Comparison of ENCODE assay signal across 21 mouse cellular contexts in genomic region chr19:46905383-46905782, GRCm38 (mm10).
A peak's percentile ranks its signal among the peaks of the same experiment; 100 is the strongest.
DNase-seq lines count a peak whose midpoint lies in the region; ATAC-seq and TF ChIP-seq lines count a peak whose summit lies in the region.
"Had no signal": no experiment of that assay in that cellular context is flagged by ENCODE, and none has a peak within 500 bp of the region (broad histone marks: within the 10 kb centered on the region; RNA-seq: fewer than 3 reads in every experiment).

No protein-coding gene starts in this region.

- H3K9me3 ChIP-seq in liver, embryonic 11.5 days (ENCODE audit: control insufficient read depth, low read length) = no peaks in the 10 kb centered on the region
- H3K9me3 ChIP-seq in erythroblast, embryonic 14.5 days (ENCODE audit: control insufficient read depth, low read length) = no peaks in the 10 kb centered on the region
- no peaks in the 10 kb centered on the region for H3K9me3 ChIP-seq in liver, postnatal 0 days (ENCODE audit: low read length)
- no peaks in the 10 kb centered on the region for H3K9me3 ChIP-seq in forebrain, embryonic 13.5 days (replicated peaks)
- H3K9me3 ChIP-seq: kidney, embryonic 15.5 days; limb, embryonic 13.5 days had no signal

- no peak overlapping the region for H3K4me3 ChIP-seq in liver, embryonic 11.5 days (ENCODE audit: low read depth, low read length)
- H3K4me3 ChIP-seq in erythroblast, embryonic 14.5 days (replicated peaks) = peak overlapping the region; percentile 39
- H3K4me3 ChIP-seq in liver, postnatal 0 days (ENCODE audit: low read depth, low read length) = no peak overlapping the region
- no peak overlapping the region for H3K4me3 ChIP-seq in forebrain, embryonic 13.5 days
- H3K4me3 ChIP-seq: kidney, embryonic 15.5 days; limb, embryonic 13.5 days had no signal

- no peak for TF ChIP-seq CTCF in liver, postnatal 0 days (IDR thresholded peaks at IDR 0.05; ENCODE audit: low read depth)

- ATAC-seq in liver, embryonic 11.5 days (replicated peaks; ENCODE audit: low FRiP score) = peak; percentile 86
- ATAC-seq in liver, postnatal 0 days = peak; percentile 84
- ATAC-seq in forebrain, embryonic 13.5 days = no peak
- ATAC-seq: forebrain, embryonic 16.5 days; hindbrain, embryonic 16.5 days; intestine, postnatal 0 days; midbrain, embryonic 16.5 days; Patski had no signal

- peak overlapping the region; percentile 86 for H3K27ac ChIP-seq in liver, embryonic 11.5 days (ENCODE audit: low read depth, low read length)
- H3K27ac ChIP-seq in liver, postnatal 0 days (ENCODE audit: low read depth) = peak overlapping the region; percentile 82
- no peak overlapping the region for H3K27ac ChIP-seq in forebrain, embryonic 13.5 days
- H3K27ac ChIP-seq: kidney, embryonic 15.5 days; limb, embryonic 13.5 days had no signal

- no peaks in the 10 kb centered on the region for H3K27me3 ChIP-seq in liver, embryonic 11.5 days (replicated peaks; ENCODE audit: control insufficient read depth, insufficient read depth, low read length)
- no peaks in the 10 kb centered on the region for H3K27me3 ChIP-seq in erythroblast, embryonic 14.5 days (ENCODE audit: control insufficient read depth)
- H3K27me3 ChIP-seq in liver, postnatal 0 days (ENCODE audit: insufficient read depth, low read length) = no peaks in the 10 kb centered on the region
- H3K27me3 ChIP-seq in forebrain, embryonic 13.5 days = no peaks in the 10 kb centered on the region
- H3K27me3 ChIP-seq: kidney, embryonic 15.5 days; limb, embryonic 13.5 days; Patski had no signal

- H3K4me1 ChIP-seq in liver, embryonic 11.5 days (replicated peaks; ENCODE audit: control insufficient read depth, insufficient read depth, low read length) = peaks cover 38% of the 10 kb centered on the region
- H3K4me1 ChIP-seq in erythroblast, embryonic 14.5 days (ENCODE audit: control insufficient read depth) = peaks cover 87% of the 10 kb centered on the region
- H3K4me1 ChIP-seq in liver, postnatal 0 days (ENCODE audit: insufficient read depth) = peaks cover 47% of the 10 kb centered on the region
- H3K4me1 ChIP-seq in forebrain, embryonic 13.5 days = peaks cover 14% of the 10 kb centered on the region

- intact Hi-C loops in heart, postnatal 14 days (cut with DNase I) = no loop called here

- TF ChIP-seq EP300 in liver, postnatal 0 days (IDR thresholded peaks at IDR 0.05; ENCODE audit: low read depth) = peak; percentile 99

- peak overlapping the region; percentile 30 for H3K4me2 ChIP-seq in liver, embryonic 11.5 days
- H3K4me2 ChIP-seq in liver, postnatal 0 days (ENCODE audit: low read depth, low read length) = peak overlapping the region; percentile 59
- no peak overlapping the region for H3K4me2 ChIP-seq in forebrain, embryonic 13.5 days
- H3K4me2 ChIP-seq: kidney, embryonic 15.5 days; limb, embryonic 13.5 days had no signal

- H3K9ac ChIP-seq in liver, embryonic 11.5 days (ENCODE audit: low read depth, low read length) = no peak overlapping the region
- no peak overlapping the region for H3K9ac ChIP-seq in liver, postnatal 0 days (replicated peaks)
- H3K9ac ChIP-seq in forebrain, embryonic 13.5 days = no peak overlapping the region
- H3K9ac ChIP-seq: kidney, embryonic 15.5 days; limb, embryonic 13.5 days had no signal

- no peaks in the 10 kb centered on the region for H3K36me3 ChIP-seq in liver, embryonic 11.5 days (ENCODE audit: control insufficient read depth, insufficient read depth, low read length)
- H3K36me3 ChIP-seq in erythroblast, embryonic 14.5 days (ENCODE audit: control insufficient read depth) = peaks cover 52% of the 10 kb centered on the region
- H3K36me3 ChIP-seq in liver, postnatal 0 days (replicated peaks; ENCODE audit: insufficient read depth, low read length) = peaks cover 12% of the 10 kb centered on the region
- no peaks in the 10 kb centered on the region for H3K36me3 ChIP-seq in forebrain, embryonic 13.5 days (ENCODE audit: poor library complexity, severe bottlenecking)

- DNase-seq in liver, embryonic 11.5 days (ENCODE audit: low spot score) = no peak
- no peak for DNase-seq in liver
- peak; percentile 85 for DNase-seq in MEL-GATA-1-ER (ENCODE audit: extremely low read depth, low read depth)
- no peak for DNase-seq in liver, postnatal 0 days
- DNase-seq in cerebellum, adult 9-10 months = no peak
- DNase-seq in heart, postnatal 14 days = no peak
- DNase-seq: adrenal gland, postnatal 14 days; gastrocnemius, postnatal 36 days; heart, postnatal 4 days; kidney, postnatal 4 days; right cerebral cortex, postnatal 14 days; thymus, postnatal 25 days had no signal
